Mouse (Mus musculus) splenic B cell, adult 2 months (primary cell): ENCODE results near the gene Yars2.
A peak's percentile ranks its signal among the peaks of the same experiment; 100 is the strongest.
"Not testable (repeated sequence)": the region's sequence is repeated elsewhere in the genome, so short reads cannot be mapped to it uniquely, and the experiment has no call there.

Source experiments
- DNase-seq: peaks from one replicate; pipeline ENCODE4 v3.0.0-alpha.2; 2011; ENCODE audit warnings: low read depth, low spot score
- H3K27me3 ChIP-seq: 2 replicates; pipeline ENCODE4 v1.6.1; 2012; ENCODE audit warnings: mild to moderate bottlenecking, low read length, moderate library complexity, mixed read lengths; ENCODE audit not compliant: control insufficient read depth, poor library complexity, insufficient read depth, severe bottlenecking
- H3K36me3 ChIP-seq: 2 replicates; pipeline ENCODE4 v1.6.1; 2012; ENCODE audit warnings: mild to moderate bottlenecking, low read length, moderate library complexity, mixed read lengths; ENCODE audit not compliant: control insufficient read depth, poor library complexity, insufficient read depth, severe bottlenecking

The Yars2 gene

GRCm38 (mm10) chr16:16357908-16358307, 55.1 kb downstream of the Yars2 start:
- no peaks in the 10 kb centered on the region for H3K27me3 ChIP-seq
- DNase-seq, result peak; percentile 2
- no peaks in the 10 kb centered on the region; the same call in 1 of the 2 replicates for H3K36me3 ChIP-seq

DNA sequence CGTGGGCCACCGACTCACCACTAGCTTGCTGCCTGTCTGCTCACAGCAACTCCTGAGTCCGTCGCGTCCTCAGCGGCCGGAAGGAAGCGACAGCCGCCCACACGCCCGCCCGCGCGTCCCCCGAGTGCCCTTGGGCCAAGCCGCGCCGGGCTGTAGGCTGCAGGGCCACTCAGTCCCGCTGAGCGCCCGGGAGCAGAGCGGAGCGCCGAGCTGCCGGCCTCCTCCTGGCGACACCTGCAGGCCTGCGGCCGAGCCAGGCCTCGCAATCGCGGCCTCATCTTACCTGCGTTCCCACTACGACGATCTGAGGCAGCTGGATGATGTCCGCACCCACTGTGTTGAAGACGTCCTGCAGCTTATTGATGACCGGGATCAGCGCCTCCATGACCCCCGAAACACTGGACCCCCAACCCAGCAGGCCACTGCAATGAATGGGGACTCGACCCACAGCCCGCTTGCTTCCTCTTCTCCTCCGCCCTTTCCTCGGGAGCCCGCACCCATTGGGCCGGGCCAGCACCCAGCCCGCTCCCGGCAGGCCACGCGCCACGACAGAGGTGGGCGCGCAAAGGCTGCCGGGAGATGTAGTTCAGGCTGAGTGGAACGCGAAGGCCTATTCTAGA, 55.8 kb downstream of the Yars2 start, which contains the start of gene Dnm1l:
Gene Dnm1l (minus strand): TSS at position 479 of the 620 bp plus-strand sequence.
- H3K27me3 ChIP-seq, result no peaks in the 10 kb centered on the region
- no peaks in the 10 kb centered on the region for H3K36me3 ChIP-seq
- peak; percentile 92 for DNase-seq

DNA sequence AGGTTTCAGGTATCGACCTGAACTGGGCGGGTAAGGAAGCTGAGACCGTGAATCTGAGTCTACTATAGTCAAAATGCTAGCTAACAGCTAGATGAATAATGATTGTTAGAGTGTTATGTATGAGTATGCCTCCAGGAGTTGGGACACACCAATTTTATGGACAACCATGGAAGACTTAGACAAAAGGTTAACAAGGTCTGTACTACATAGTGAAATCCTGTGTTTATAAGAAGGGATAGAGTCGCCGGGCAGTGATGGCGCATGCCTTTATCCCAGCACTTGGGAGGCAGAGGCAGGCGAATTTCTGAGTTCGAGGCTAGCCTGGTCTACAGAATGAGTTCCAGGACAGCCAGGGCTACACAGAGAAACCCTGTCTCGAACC, 56.3 kb downstream of the Yars2 start:
- H3K27me3 ChIP-seq, DNase-seq, H3K36me3 ChIP-seq: not testable (repeated sequence)
